9 mouse cellular contexts compared by ENCODE assay signal in the genomic region with DNA sequence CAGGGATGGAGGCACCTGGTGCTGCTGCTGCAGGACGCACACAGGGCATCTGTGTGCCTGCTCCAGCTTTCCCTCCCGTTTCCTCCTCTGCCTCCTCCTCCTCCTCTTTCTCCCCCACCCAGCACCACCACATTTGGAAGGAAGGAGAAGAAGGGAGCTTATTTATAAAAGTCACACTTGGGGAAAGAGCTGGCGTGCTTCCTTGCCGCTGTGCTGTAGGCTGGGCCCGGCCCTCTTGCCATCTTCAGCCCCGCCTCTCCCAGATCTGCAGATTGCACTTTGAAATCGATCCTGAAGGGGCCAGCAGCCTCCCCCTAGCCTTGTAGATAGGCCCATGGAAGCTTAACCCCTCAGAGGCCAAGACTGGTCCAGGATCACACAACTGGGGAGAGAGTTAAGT. TPM values are rescaled to one million over a fixed set of nuclear protein-coding genes. Genes with fewer than 3 reads are reported as not detected.
DNase-seq lines count a peak whose midpoint lies in the region; ATAC-seq and TF ChIP-seq lines count a peak whose summit lies in the region.
"Had no signal": no experiment of that assay in that cellular context is flagged by ENCODE, and none has a peak within 500 bp of the region (broad histone marks: within the 10 kb centered on the region; RNA-seq: fewer than 3 reads in every experiment).

No protein-coding gene starts in this region.

- H3K9me3 ChIP-seq in kidney, embryonic 14.5 days (ENCODE audit: control insufficient read depth, low read length): no peaks in the 10 kb centered on the region
- H3K9me3 ChIP-seq in hindbrain, embryonic 12.5 days (replicated peaks): no peaks in the 10 kb centered on the region
- no peaks in the 10 kb centered on the region for H3K9me3 ChIP-seq in midbrain, postnatal 0 days (ENCODE audit: low read length)

- H3K27me3 ChIP-seq in kidney, embryonic 14.5 days (ENCODE audit: control insufficient read depth, insufficient read depth, low read length): no peaks in the 10 kb centered on the region
- H3K27me3 ChIP-seq in hindbrain, embryonic 12.5 days: peaks cover 6% of the 10 kb centered on the region; the same call in 1 of the 2 replicates
- H3K27me3 ChIP-seq in midbrain, postnatal 0 days (ENCODE audit: insufficient read depth, low read length): no peaks in the 10 kb centered on the region

- H3K27ac ChIP-seq in kidney, embryonic 14.5 days (ENCODE audit: low read depth, low read length): no peak overlapping the region
- H3K27ac ChIP-seq in hindbrain, embryonic 12.5 days: no peak overlapping the region; the same call in 1 of the 2 replicates
- no peak overlapping the region for H3K27ac ChIP-seq in midbrain, postnatal 0 days (ENCODE audit: low read depth, low read length)

- DNase-seq in kidney, adult 8-10 months: no peak
- DNase-seq in ZHBTc4 (ENCODE audit: low read depth, low spot score): peak; percentile 49
- DNase-seq in midbrain, postnatal 0 days (ENCODE audit: low spot score): no peak
- no peak for DNase-seq in adrenal gland, postnatal 4 days (ENCODE audit: low spot score in 2 of 2)
- no peak for DNase-seq in thymus, postnatal 14 days
- DNase-seq in gastrocnemius, postnatal 14 days: no peak

- peak overlapping the region; percentile 10; the same call in 1 of the 2 replicates for H3K4me3 ChIP-seq in kidney, embryonic 14.5 days (ENCODE audit: low read length)
- H3K4me3 ChIP-seq in hindbrain, embryonic 12.5 days: no peak overlapping the region
- no peak overlapping the region for H3K4me3 ChIP-seq in midbrain, postnatal 0 days (ENCODE audit: low read depth, low read length)
- H3K4me3 ChIP-seq: myocyte had no signal

- 6% methylated on average over 7 of the region's 7 CpGs for WGBS in kidney, embryonic 14.5 days
- WGBS in hindbrain, embryonic 12.5 days: 23% methylated on average over 7 of the region's 7 CpGs
- WGBS in midbrain, postnatal 0 days: 20% methylated on average over 7 of the region's 7 CpGs

- peak overlapping the region; percentile 96 for H3K4me2 ChIP-seq in kidney, embryonic 14.5 days (replicated peaks; ENCODE audit: low read depth, low read length)
- peak overlapping the region; percentile 30 for H3K4me2 ChIP-seq in hindbrain, embryonic 12.5 days (replicated peaks)
- peak overlapping the region; percentile 28; the same call in 1 of the 2 replicates for H3K4me2 ChIP-seq in midbrain, postnatal 0 days (ENCODE audit: low read depth, low read length, poor library complexity, severe bottlenecking)

- intact Hi-C loops in gastrocnemius, postnatal 14 days (cut with DNase I; ENCODE audit: low total_unique reads): no loop called here

- peaks cover 53% of the 10 kb centered on the region for H3K4me1 ChIP-seq in kidney, embryonic 14.5 days (ENCODE audit: control insufficient read depth, insufficient read depth, low read length)
- peaks cover 38% of the 10 kb centered on the region for H3K4me1 ChIP-seq in hindbrain, embryonic 12.5 days
- peaks cover 18% of the 10 kb centered on the region; the same call in 1 of the 2 replicates for H3K4me1 ChIP-seq in midbrain, postnatal 0 days (ENCODE audit: insufficient read depth, low read length)

- no peak for TF ChIP-seq CTCF in midbrain, postnatal 0 days (IDR thresholded peaks at IDR 0.05)

- H3K9ac ChIP-seq in kidney, embryonic 14.5 days (ENCODE audit: low read depth, low read length): peak overlapping the region; percentile 31; the same call in 1 of the 2 replicates
- peak overlapping the region; percentile 43; the same call in 1 of the 2 replicates for H3K9ac ChIP-seq in hindbrain, embryonic 12.5 days
- no peak overlapping the region for H3K9ac ChIP-seq in midbrain, postnatal 0 days (replicated peaks; ENCODE audit: low read length, poor library complexity, severe bottlenecking)

- no peak for ATAC-seq in kidney, embryonic 14.5 days (ENCODE audit: low FRiP score, low TSS enrichment)
- ATAC-seq in hindbrain, embryonic 12.5 days (ENCODE audit: low FRiP score): no peak
- ATAC-seq in midbrain, postnatal 0 days (ENCODE audit: low FRiP score): no peak

- no peaks in the 10 kb centered on the region for H3K36me3 ChIP-seq in kidney, embryonic 14.5 days (ENCODE audit: control insufficient read depth, insufficient read depth, low read length)
- no peaks in the 10 kb centered on the region for H3K36me3 ChIP-seq in hindbrain, embryonic 12.5 days
- no peaks in the 10 kb centered on the region for H3K36me3 ChIP-seq in midbrain, postnatal 0 days (ENCODE audit: insufficient read depth, low read length)

RNA-seq across cellular contexts. Expression of a gene that starts 2.6 kb away (rescaled TPM):
- 11.5 and 13.5 TPM in 2 replicates for polyA plus RNA-seq in kidney, embryonic 14.5 days (2014; fragmentation: Nextera tagmentation; extraction: Ambion mirVana)
- polyA plus RNA-seq in hindbrain, embryonic 12.5 days (2016; fragmentation: Nextera tagmentation; extraction: Ambion mirVana): 34.3 and 38.7 TPM in 2 replicates
- total RNA-seq in midbrain, postnatal 0 days (2014; rRNA removed): 165 and 175 TPM in 2 replicates
- polyA plus RNA-seq in midbrain, postnatal 0 days (2015; fragmentation: Nextera tagmentation; extraction: Ambion mirVana): 190 and 202 TPM in 2 replicates
- total RNA-seq in adrenal gland, postnatal 4 days (2021): 10 to 100 TPM; 17.5 to 20.3 TPM
- 1 to 10 TPM; 1.4 to 1.5 TPM for total RNA-seq in gastrocnemius, postnatal 14 days (2021)

RNA-seq across cellular contexts. Expression of a gene that starts 16.9 kb away (rescaled TPM):
- 73.5 and 78.9 TPM in 2 replicates for polyA plus RNA-seq in kidney, embryonic 14.5 days (2014; fragmentation: Nextera tagmentation; extraction: Ambion mirVana)
- 47.4 and 51.0 TPM in 2 replicates for polyA plus RNA-seq in hindbrain, embryonic 12.5 days (2016; fragmentation: Nextera tagmentation; extraction: Ambion mirVana)
- 56.8 and 64.4 TPM in 2 replicates for total RNA-seq in midbrain, postnatal 0 days (2014; rRNA removed)
- polyA plus RNA-seq in midbrain, postnatal 0 days (2015; fragmentation: Nextera tagmentation; extraction: Ambion mirVana): 85.3 and 85.6 TPM in 2 replicates
- total RNA-seq in adrenal gland, postnatal 4 days (2021): 10 to 100 TPM; 54.9 to 55.5 TPM
- total RNA-seq in gastrocnemius, postnatal 14 days (2021): 10 to 100 TPM; 64.1 to 69.1 TPM

RNA-seq across cellular contexts. Expression of a gene that starts 38.1 kb away (rescaled TPM):
- polyA plus RNA-seq in kidney, embryonic 14.5 days (2014; fragmentation: Nextera tagmentation; extraction: Ambion mirVana): 33.4 and 34.4 TPM in 2 replicates
- 28.9 and 34.4 TPM in 2 replicates for polyA plus RNA-seq in hindbrain, embryonic 12.5 days (2016; fragmentation: Nextera tagmentation; extraction: Ambion mirVana)
- total RNA-seq in midbrain, postnatal 0 days (2014; rRNA removed): 13.5 and 21.4 TPM in 2 replicates
- 52.5 and 52.8 TPM in 2 replicates for polyA plus RNA-seq in midbrain, postnatal 0 days (2015; fragmentation: Nextera tagmentation; extraction: Ambion mirVana)
- total RNA-seq in adrenal gland, postnatal 4 days (2021): 10 to 100 TPM; 27.9 to 28.8 TPM
- 10 to 100 TPM; 24.0 to 25.8 TPM for total RNA-seq in gastrocnemius, postnatal 14 days (2021)

RNA-seq across cellular contexts. Expression of a gene that starts 38.9 kb away (rescaled TPM):
- polyA plus RNA-seq in kidney, embryonic 14.5 days (2014; fragmentation: Nextera tagmentation; extraction: Ambion mirVana): 118 and 156 TPM in 2 replicates
- 113 and 119 TPM in 2 replicates for polyA plus RNA-seq in hindbrain, embryonic 12.5 days (2016; fragmentation: Nextera tagmentation; extraction: Ambion mirVana)
- 48.3 and 49.9 TPM in 2 replicates for total RNA-seq in midbrain, postnatal 0 days (2014; rRNA removed)
- polyA plus RNA-seq in midbrain, postnatal 0 days (2015; fragmentation: Nextera tagmentation; extraction: Ambion mirVana): 63.6 and 65.5 TPM in 2 replicates
- total RNA-seq in adrenal gland, postnatal 4 days (2021): 10 to 100 TPM; 49.7 to 50.1 TPM
- 10 to 100 TPM; 24.7 to 33.0 TPM for total RNA-seq in gastrocnemius, postnatal 14 days (2021)

RNA-seq across cellular contexts. Expression of a gene that starts 39.9 kb away (rescaled TPM):
- 47.0 and 54.7 TPM in 2 replicates for polyA plus RNA-seq in kidney, embryonic 14.5 days (2014; fragmentation: Nextera tagmentation; extraction: Ambion mirVana)
- polyA plus RNA-seq in hindbrain, embryonic 12.5 days (2016; fragmentation: Nextera tagmentation; extraction: Ambion mirVana): 8.2 and 18.3 TPM in 2 replicates
- total RNA-seq in midbrain, postnatal 0 days (2014; rRNA removed): 2.2 and 3.1 TPM in 2 replicates
- 3.0 and 3.3 TPM in 2 replicates for polyA plus RNA-seq in midbrain, postnatal 0 days (2015; fragmentation: Nextera tagmentation; extraction: Ambion mirVana)
- total RNA-seq in adrenal gland, postnatal 4 days (2021): 1 to 10 TPM; 8.6 to 9.4 TPM
- total RNA-seq in gastrocnemius, postnatal 14 days (2021): under 1 TPM in 1 of 2 experiments, not detected in 1; 0.27 TPM
- polyA plus RNA-seq: myocyte had no signal

Comparison
In these comparisons a context has a peak if more than half of its experiments do, and no peak if none do; other contexts are left out.
1. H3K4me2 ChIP-seq: peak in every context shown above with its lines; median percentile 96 in kidney, embryonic 14.5 days; 30 in hindbrain, embryonic 12.5 days; 28 in midbrain, postnatal 0 days.
2. RNA of a gene that starts 2.6 kb away (total RNA-seq): 165 to 175 TPM in midbrain, postnatal 0 days and 17.5 to 20.3 TPM in adrenal gland, postnatal 4 days; 1.4 to 1.5 TPM in gastrocnemius, postnatal 14 days; every median in the first group is over 4 times any median in the second.